Mouse (Mus musculus): ENCODE measurements at regions not wholly inside any gene's neighbourhood (a gene's known extent, or its start where the extent isn't known, plus 50 kb on each side); places are given as distances from the start of the nearest gene placed in this dataset.

- DNase-seq (ENCODE audit: low spot score in 2 of 2) = no peak
Measured at GRCm38 (mm10) chr4:95389647-95390046, 167.7 kb upstream of the Fggy start.

GRCm38 (mm10) chr4:95390549-95390948, 166.8 kb upstream of the Fggy start:
- DNase-seq (ENCODE audit: low spot score in 2 of 2) = no peak

GRCm38 (mm10) chr4:95395746-95396145, 161.6 kb upstream of the Fggy start:
- no peak for DNase-seq (ENCODE audit: low spot score in 2 of 2)

- no peak for DNase-seq (ENCODE audit: low spot score in 2 of 2)
Measured at GRCm38 (mm10) chr4:95398301-95398700, 159.0 kb upstream of the Fggy start.

- no peak for DNase-seq (ENCODE audit: low spot score in 2 of 2)
Measured at GRCm38 (mm10) chr4:95402273-95402672, 155.0 kb upstream of the Fggy start.

- DNase-seq (ENCODE audit: low spot score in 2 of 2) = no peak
Measured at GRCm38 (mm10) chr4:95417075-95417474, 140.2 kb upstream of the Fggy start.

GRCm38 (mm10) chr4:95426563-95426962, 130.7 kb upstream of the Fggy start:
- no peak for DNase-seq (ENCODE audit: low spot score in 2 of 2)

- no peak for DNase-seq (ENCODE audit: low spot score in 2 of 2)
Measured at GRCm38 (mm10) chr4:95434543-95434942, 122.8 kb upstream of the Fggy start.

- no peak for DNase-seq (ENCODE audit: low spot score in 2 of 2)
Measured at GRCm38 (mm10) chr4:95435080-95435479, 122.2 kb upstream of the Fggy start.

- no peak for DNase-seq (ENCODE audit: low spot score in 2 of 2)
Measured at GRCm38 (mm10) chr4:95439834-95440233, 117.5 kb upstream of the Fggy start.

- no peak for DNase-seq (ENCODE audit: low spot score in 2 of 2)
Measured at GRCm38 (mm10) chr4:95443854-95444811, 113.2 kb upstream of the Fggy start.

GRCm38 (mm10) chr4:95450286-95450685, 107.0 kb upstream of the Fggy start:
- no peak for DNase-seq (ENCODE audit: low spot score in 2 of 2)

- no peak for DNase-seq (ENCODE audit: low spot score in 2 of 2)
Measured at GRCm38 (mm10) chr4:95451831-95452230, 105.5 kb upstream of the Fggy start.

GRCm38 (mm10) chr4:95456318-95456717, 101.0 kb upstream of the Fggy start:
- no peak for DNase-seq (ENCODE audit: low spot score in 2 of 2)

- no peak for DNase-seq (ENCODE audit: low spot score in 2 of 2)
Measured at GRCm38 (mm10) chr4:95456943-95457342, 100.4 kb upstream of the Fggy start.

- DNase-seq (ENCODE audit: low spot score in 2 of 2) = no peak
Measured at GRCm38 (mm10) chr4:95462476-95462875, 94.8 kb upstream of the Fggy start.

GRCm38 (mm10) chr4:95463082-95463825, 94.1 kb upstream of the Fggy start:
- DNase-seq (ENCODE audit: low spot score in 2 of 2) = no peak

GRCm38 (mm10) chr4:95466647-95467046, 90.7 kb upstream of the Fggy start:
- no peak for DNase-seq (ENCODE audit: low spot score in 2 of 2)

- DNase-seq (ENCODE audit: low spot score in 2 of 2) = no peak
Measured at GRCm38 (mm10) chr4:95467526-95467925, 89.8 kb upstream of the Fggy start.

- DNase-seq (ENCODE audit: low spot score in 2 of 2) = no peak
Measured at GRCm38 (mm10) chr4:95474726-95475406, 82.4 kb upstream of the Fggy start.

- DNase-seq (ENCODE audit: low spot score in 2 of 2) = no peak
Measured at GRCm38 (mm10) chr4:95476071-95476724, 81.1 kb upstream of the Fggy start.
